Mouse (Mus musculus) megakaryocyte progenitor cell, adult 5-6 weeks (primary cell): ENCODE results near the gene Zfp352. TPM values are rescaled to one million over a fixed set of nuclear protein-coding genes. Genes with fewer than 3 reads are reported as not detected.
"Not testable (repeated sequence)": the region's sequence is repeated elsewhere in the genome, so short reads cannot be mapped to it uniquely, and the experiment has no call there.

Source experiments
- ATAC-seq: replicated peaks from 2 replicates; pipeline ENCODE4 v1.8.0; 2016; ENCODE audit warnings: mild to moderate bottlenecking, moderate TSS enrichment, inconsistent platforms; ENCODE audit not compliant: poor library complexity
- total RNA-seq, 2 experiments: library from RNA; stranded (forward) in 1 of 2; stranded (reverse) in 1 of 2; fragments of 157-497, 149-512 nt in 1 of 2; fragments of 200-1000 nt in 1 of 2; gene quantifications; 2 replicates each; pipeline versions ENCODE4 v1.2.3 to v1.2.4; 2015 to 2017

Gene Zfp352
- not detected in 2 replicates for total RNA-seq (2015)
- total RNA-seq (2017), result not detected in 2 replicates

- ATAC-seq, result no peak
Observed at GRCm38 (mm10) chr4:90218520-90218919, at the start of gene Zfp352. Gene Zfp352, plus strand, starts transcription at chr4:90218820.

- ATAC-seq, result no peak
Observed at GRCm38 (mm10) chr4:90170890-90171483, 47.6 kb upstream of the Zfp352 start.

- ATAC-seq, result no peak
Observed at GRCm38 (mm10) chr4:90174036-90174435, 44.6 kb upstream of the Zfp352 start.

- no peak for ATAC-seq
Observed at GRCm38 (mm10) chr4:90203421-90203820, 15.2 kb upstream of the Zfp352 start.

GRCm38 (mm10) chr4:90211475-90211874 lies 7.1 kb upstream of the Zfp352 start:
- no peak for ATAC-seq

- no peak for ATAC-seq
Observed at GRCm38 (mm10) chr4:90212076-90212475, 6.5 kb upstream of the Zfp352 start.

GRCm38 (mm10) chr4:90235646-90236045 lies 17.0 kb downstream of the Zfp352 start:
- not testable (repeated sequence) for ATAC-seq

- ATAC-seq, result no peak
Observed at GRCm38 (mm10) chr4:90269781-90270180, 51.2 kb downstream of the Zfp352 start.
